Mouse (Mus musculus) olfactory bulb, adult 2 months (tissue): ENCODE measurements at regions not wholly inside any gene's neighbourhood (a gene's known extent, or its start where the extent isn't known, plus 50 kb on each side); places are given as distances from the start of the nearest gene placed in this dataset.

Source experiments
- CTCF ChIP-seq: fragments of 200-500 bp; IDR thresholded peaks from 2 replicates; pipeline ENCODE4 v1.5.1; 2012; ENCODE audit warnings: low read depth, mild to moderate bottlenecking, low read length, moderate library complexity; ENCODE audit not compliant: insufficient read depth
- POLR2A ChIP-seq: fragments of 200-500 bp; IDR thresholded peaks from 2 replicates; pipeline ENCODE4 v1.6.1; 2012; ENCODE audit warnings: mild to moderate bottlenecking, low read depth, low read length, moderate library complexity; ENCODE audit not compliant: insufficient read depth

GRCm38 (mm10) chr15:72323158-72323557 lies 1511.2 kb upstream of the Gm6569 start:
- TF ChIP-seq POLR2A (no peak), CTCF (no peak)
